Mouse (Mus musculus) pancreas, adult 10 weeks (tissue): ENCODE results near the gene H1foo. TPM values are rescaled to one million over a fixed set of nuclear protein-coding genes. Genes with fewer than 3 reads are reported as not detected.

ENCODE experiments used
- polyA plus RNA-seq: library from polyadenylated mRNA; stranded (reverse); fragments of 350-450 nt; fragmentation: Illumina TruSeq; extraction: RNeasy Lipid Tissue Mini Kit (QIAGEN cat#74804); gene quantifications from one replicate; pipeline ENCODE4 v1.2.3, GENCODE M21; 2015; ENCODE audit warnings: low read depth, low replicate concordance; ENCODE audit not compliant: insufficient read depth

The H1foo gene
- not detected for polyA plus RNA-seq

DNA sequence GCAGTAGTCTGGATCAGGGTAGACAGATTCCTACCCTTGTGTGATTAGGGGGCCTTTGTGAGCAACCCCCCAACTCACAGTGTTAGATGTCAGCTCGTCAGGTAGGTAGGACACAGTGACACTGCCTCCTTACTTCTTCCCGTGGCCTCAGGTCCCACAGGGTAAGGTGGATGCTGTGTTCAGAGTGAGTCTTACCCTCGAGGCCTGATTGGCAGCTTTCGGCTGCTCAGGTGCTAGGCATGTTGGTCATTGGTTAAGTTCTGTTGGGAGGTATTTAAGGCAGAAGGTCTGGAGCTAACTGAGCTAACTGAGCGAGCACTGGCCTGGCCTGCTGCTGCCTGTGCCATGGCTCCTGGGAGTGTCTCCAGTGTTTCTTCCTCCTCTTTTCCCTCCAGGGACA lies at the start of gene H1foo:
Gene H1foo, plus strand, starts transcription at position 301 of the 400 bp plus-strand sequence.

DNA sequence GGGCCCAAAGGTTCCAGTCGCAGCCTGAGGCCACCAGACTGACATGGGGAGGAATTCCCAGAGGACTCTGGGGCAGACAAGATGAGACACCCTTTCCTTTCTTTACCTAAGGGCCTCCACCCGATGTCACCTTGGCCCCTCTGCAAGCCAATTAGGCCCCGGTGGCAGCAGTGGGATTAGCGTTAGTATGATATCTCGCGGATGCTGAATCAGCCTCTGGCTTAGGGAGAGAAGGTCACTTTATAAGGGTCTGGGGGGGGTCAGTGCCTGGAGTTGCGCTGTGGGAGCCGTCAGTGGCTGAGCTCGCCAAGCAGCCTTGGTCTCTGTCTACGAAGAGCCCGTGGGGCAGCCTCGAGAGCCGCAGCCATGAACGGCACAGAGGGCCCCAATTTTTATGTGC lies 13.1 kb upstream of the H1foo start, which contains the start of gene Rho:
Gene Rho, plus strand, starts transcription at position 110 of the 400 bp plus-strand sequence.

DNA sequence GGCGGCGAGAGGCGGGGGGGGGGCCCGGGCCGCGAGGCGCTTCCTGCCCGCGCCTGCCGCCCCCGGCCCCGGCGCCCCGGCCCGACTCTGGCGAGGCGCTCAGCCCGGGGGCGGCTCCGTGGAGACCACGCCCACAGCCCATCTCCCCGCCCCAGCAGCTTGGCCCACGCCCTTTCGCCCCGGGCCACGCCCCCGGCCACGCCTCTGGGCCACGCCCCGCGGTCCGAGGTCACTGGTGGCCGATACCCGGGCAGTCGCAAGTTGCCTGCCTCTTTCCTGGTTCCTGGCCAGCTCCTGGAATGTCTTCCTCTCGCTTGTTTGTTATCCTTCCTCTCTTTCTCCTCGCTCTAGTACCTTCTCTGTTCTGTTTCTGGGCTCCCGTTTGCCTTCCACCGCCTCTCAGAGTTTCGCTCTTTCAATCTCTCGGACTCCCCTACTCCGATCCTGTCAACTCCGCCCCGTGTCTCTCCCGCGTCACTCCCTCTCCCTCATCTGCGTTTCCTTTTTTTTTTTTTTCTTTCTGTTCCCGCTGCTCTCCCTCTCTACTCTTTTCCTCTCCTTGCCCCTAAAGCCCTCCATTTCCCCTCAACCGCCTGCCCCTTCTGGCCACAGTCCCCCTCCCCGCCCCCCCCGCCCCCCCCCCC lies 50.3 kb downstream of the H1foo start, which contains the start of gene Plxnd1:
Gene Plxnd1, minus strand, starts transcription at position 129 of the 644 bp plus-strand sequence.

Other genes with a start within 250 kb of the H1foo start
- gene Tmem40, start 182.5 kb upstream of the H1foo start, polyA plus RNA-seq = not detected
- 0.37 TPM for gene Cand2, start 170.4 kb upstream of the H1foo start, polyA plus RNA-seq
- 1,045 TPM for gene Rpl32, start 136.2 kb upstream of the H1foo start, polyA plus RNA-seq
- gene Efcab12, start 106.5 kb upstream of the H1foo start, polyA plus RNA-seq = 0.52 TPM
- gene Mbd4, start 91.6 kb upstream of the H1foo start, polyA plus RNA-seq = 1.1 TPM
- 4.2 TPM for gene Ift122, start 91.5 kb upstream of the H1foo start, polyA plus RNA-seq
- not detected for gene Rho, start 13.2 kb upstream of the H1foo start, polyA plus RNA-seq
- gene Plxnd1, start 50.1 kb downstream of the H1foo start, polyA plus RNA-seq = 29.6 TPM
- 3.4 TPM for gene Tmcc1, start 248.5 kb downstream of the H1foo start, polyA plus RNA-seq